Mouse (Mus musculus) intestine, embryonic 15.5 days (tissue): ENCODE results near the gene Fam78a. TPM values are rescaled to one million over a fixed set of nuclear protein-coding genes. Genes with fewer than 3 reads are reported as not detected.

ENCODE experiments used
- ATAC-seq: fragments of 200-750 bp; cut with Nextera tagmentation; 2 replicates; pipeline ENCODE4 v1.8.0; 2017; ENCODE audit warnings: moderate TSS enrichment, moderate library complexity
- H3K27ac ChIP-seq: fragments of 300-500 bp; sonication (generic); 2 replicates; pipeline ENCODE4 v1.5.1; 2015; ENCODE audit warnings: mild to moderate bottlenecking, inconsistent platforms
- H3K27me3 ChIP-seq: fragments of 300-500 bp; sonication (generic); replicated peaks from 2 replicates; pipeline ENCODE4 v1.6.1; 2015; ENCODE audit warnings: inconsistent platforms
- H3K36me3 ChIP-seq: fragments of 300-500 bp; sonication (generic); 2 replicates; pipeline ENCODE4 v1.6.1; 2015; ENCODE audit warnings: inconsistent platforms
- H3K4me1 ChIP-seq: fragments of 300-500 bp; sonication (generic); replicated peaks from 2 replicates; pipeline ENCODE4 v1.6.1; 2015; ENCODE audit warnings: inconsistent platforms
- H3K4me2 ChIP-seq: fragments of 300-500 bp; sonication (generic); replicated peaks from 2 replicates; pipeline ENCODE4 v1.6.1; 2015; ENCODE audit warnings: mild to moderate bottlenecking, inconsistent platforms
- H3K4me3 ChIP-seq: fragments of 300-500 bp; sonication (generic); replicated peaks from 2 replicates; pipeline ENCODE4 v1.5.1; 2015; ENCODE audit warnings: inconsistent platforms
- H3K9ac ChIP-seq: fragments of 300-500 bp; sonication (generic); 2 replicates; pipeline ENCODE4 v1.6.1; 2015; ENCODE audit warnings: inconsistent platforms
- H3K9me3 ChIP-seq: fragments of 300-500 bp; sonication (generic); 2 replicates; pipeline ENCODE4 v1.6.1; 2016; ENCODE audit warnings: inconsistent platforms
- WGBS: fragments of 180-500 bp; shearing (Covaris S2); methylation state at CpG from one replicate; pipeline ENCODE4 v1.1.7; 2015; 5-methylcytosine and 5-hydroxymethylcytosine counted together
- polyA plus RNA-seq: library from polyadenylated mRNA; unstranded; fragments of >200 nt; fragmentation: Nextera tagmentation; extraction: Ambion mirVana; gene quantifications from 2 replicates; pipeline ENCODE4 v1.2.1, GENCODE M21; 2015

Fam78a gene
- polyA plus RNA-seq, 1 experiment from 2014 or later: 2.0 TPM

DNA sequence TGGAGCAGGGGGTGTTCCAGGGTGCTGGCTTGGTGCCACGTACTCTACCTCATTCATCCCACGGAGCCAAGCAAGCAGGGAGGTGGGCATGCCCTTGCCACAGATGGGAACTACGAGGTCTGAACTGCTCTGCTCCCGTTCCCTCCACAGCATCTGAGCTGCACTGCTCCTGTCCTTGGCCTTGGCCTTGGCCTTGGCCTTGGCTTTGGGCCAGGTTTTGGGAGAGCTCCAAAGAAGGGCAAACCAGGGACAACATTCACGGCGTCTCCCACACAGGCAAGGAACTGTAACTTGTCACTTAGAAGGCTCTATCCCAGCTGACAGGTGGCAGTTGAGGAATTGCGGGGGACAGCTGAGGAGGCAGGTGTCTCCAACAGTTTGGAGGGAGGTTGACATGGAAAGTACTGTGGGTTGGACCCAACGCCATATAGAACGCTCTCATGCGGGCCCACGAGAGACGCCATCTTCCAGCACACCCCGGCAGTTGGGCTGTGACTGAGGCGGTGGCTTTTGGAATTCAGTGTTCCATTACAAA lies 5.4 kb downstream of the Fam78a start:
- Histone ChIP-seq H3K27ac (no peak overlapping the region), H3K9me3 (no peaks in the 10 kb centered on the region), H3K9ac (no peak overlapping the region), H3K27me3 (peaks cover 28% of the 10 kb centered on the region), H3K4me1 (peaks cover 19% of the 10 kb centered on the region), H3K4me2 (no peak overlapping the region), H3K4me3 (no peak overlapping the region), H3K36me3 (no peaks in the 10 kb centered on the region)
- 88% methylated on average over 14 of the region's 14 CpGs for WGBS
- ATAC-seq: no peak

DNA sequence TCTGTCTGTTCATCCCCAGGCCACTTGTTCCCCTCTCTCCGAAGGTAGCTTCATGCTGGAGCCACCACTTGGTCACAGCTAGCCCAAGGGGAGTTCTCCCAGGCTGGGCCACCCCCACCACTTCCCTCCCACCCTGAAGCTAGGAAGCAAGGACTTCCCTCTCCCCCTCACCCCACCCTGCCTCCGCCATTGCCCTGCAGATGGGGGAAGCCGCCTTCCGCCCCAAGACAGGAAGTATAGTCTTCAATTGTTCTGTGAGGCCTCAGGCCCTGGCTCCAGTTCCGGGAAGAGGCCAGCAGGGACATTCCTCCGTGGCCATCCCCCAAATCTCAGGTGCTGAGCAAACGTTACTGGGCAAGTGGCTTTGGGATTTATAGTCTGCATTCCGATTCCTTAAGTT lies 6.1 kb downstream of the Fam78a start:
- Histone ChIP-seq H3K4me3 (no peak overlapping the region), H3K36me3 (no peaks in the 10 kb centered on the region), H3K9me3 (no peaks in the 10 kb centered on the region), H3K27me3 (peaks cover 21% of the 10 kb centered on the region), H3K27ac (0 out of 2 replicates have a peak overlapping the region, but pooled peaks have one; percentile 0), H3K9ac (no peak overlapping the region), H3K4me2 (no peak overlapping the region), H3K4me1 (peaks cover 12% of the 10 kb centered on the region)
- WGBS: 46% methylated on average over 8 of the region's 8 CpGs
- no peak for ATAC-seq

DNA sequence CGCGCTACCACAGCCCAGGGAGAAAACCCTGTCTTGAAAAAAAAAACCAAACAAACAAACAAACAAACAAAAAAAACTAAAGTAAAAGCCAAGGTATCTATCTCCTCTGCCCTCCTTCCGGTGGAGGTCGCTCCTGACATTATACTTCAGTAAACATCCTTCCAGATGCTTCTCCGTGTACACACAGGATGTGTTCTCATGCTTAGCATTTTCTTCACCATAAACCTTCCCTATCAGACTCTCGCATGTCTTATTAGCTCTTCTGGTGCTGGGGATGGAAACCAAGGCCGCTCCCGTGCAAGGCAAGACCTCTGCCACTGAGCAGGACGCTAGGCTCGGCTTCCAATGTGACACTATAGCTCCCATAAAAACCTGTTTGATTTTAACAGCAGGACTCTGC lies 6.9 kb downstream of the Fam78a start:
- ATAC-seq: no peak
- Histone ChIP-seq H3K4me3 (no peak overlapping the region), H3K4me1 (peaks cover 4% of the 10 kb centered on the region), H3K27me3 (peaks cover 13% of the 10 kb centered on the region), H3K4me2 (no peak overlapping the region), H3K9me3 (no peaks in the 10 kb centered on the region), H3K36me3 (no peaks in the 10 kb centered on the region), H3K9ac (no peak overlapping the region), H3K27ac (0 out of 2 replicates have a peak overlapping the region, but pooled peaks have one; percentile 2)
- 67% methylated on average over 10 of the region's 10 CpGs for WGBS

DNA sequence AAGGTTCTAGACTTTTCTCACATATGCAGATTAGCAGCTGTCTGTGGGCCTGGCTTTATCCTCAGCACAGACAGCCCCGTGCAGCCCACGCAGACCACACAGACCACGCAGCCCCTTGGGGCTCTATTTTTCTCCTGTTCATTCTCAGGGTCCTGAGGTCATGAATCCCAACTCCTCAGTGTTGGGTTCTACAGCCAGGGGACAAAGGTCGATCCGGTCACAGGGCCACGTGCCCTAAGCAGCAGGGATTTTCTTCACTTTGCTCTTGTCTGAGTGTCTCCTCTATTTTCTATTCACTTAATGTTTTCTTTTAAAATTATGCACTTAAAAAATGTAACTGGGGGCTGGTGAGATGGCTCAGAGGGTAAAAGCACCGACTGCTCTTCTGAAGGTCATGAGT lies 9.3 kb downstream of the Fam78a start:
- Histone ChIP-seq H3K9ac (no peak overlapping the region), H3K4me1 (peaks cover 3% of the 10 kb centered on the region; the same call in 1 of the 2 replicates), H3K9me3 (no peaks in the 10 kb centered on the region), H3K27ac (no peak overlapping the region), H3K27me3 (no peaks in the 10 kb centered on the region), H3K4me3 (no peak overlapping the region), H3K36me3 (no peaks in the 10 kb centered on the region), H3K4me2 (no peak overlapping the region)
- 70% methylated on average over 7 of the region's 7 CpGs for WGBS
- no peak for ATAC-seq

DNA sequence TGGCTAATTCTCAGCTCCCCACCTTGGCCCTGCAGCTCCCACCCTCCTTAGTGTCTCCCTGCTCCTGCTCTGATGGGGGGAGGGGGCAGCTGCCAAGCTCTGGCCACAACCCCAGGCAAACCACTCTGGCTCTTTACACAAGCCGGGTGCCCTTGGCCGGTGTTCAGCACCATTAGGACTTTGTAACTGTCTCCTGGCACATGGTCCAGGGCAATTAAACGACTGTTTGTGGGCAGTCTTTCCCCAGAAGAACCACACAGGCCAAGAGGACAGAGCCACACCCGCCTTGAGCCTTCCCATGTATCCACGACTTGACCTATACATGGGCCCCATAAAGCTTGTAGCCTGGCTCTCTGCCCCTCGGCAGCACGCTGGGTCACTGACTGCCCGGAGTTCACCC lies 10.3 kb downstream of the Fam78a start:
- 49% methylated on average over 8 of the region's 8 CpGs for WGBS
- Histone ChIP-seq H3K9ac (no peak overlapping the region), H3K4me2 (no peak overlapping the region), H3K4me3 (no peak overlapping the region), H3K4me1 (peaks cover 3% of the 10 kb centered on the region; the same call in 1 of the 2 replicates), H3K27me3 (no peaks in the 10 kb centered on the region), H3K36me3 (no peaks in the 10 kb centered on the region), H3K9me3 (no peaks in the 10 kb centered on the region), H3K27ac (no peak overlapping the region)
- ATAC-seq: peak; percentile 72; the same call in 1 of the 2 replicates

DNA sequence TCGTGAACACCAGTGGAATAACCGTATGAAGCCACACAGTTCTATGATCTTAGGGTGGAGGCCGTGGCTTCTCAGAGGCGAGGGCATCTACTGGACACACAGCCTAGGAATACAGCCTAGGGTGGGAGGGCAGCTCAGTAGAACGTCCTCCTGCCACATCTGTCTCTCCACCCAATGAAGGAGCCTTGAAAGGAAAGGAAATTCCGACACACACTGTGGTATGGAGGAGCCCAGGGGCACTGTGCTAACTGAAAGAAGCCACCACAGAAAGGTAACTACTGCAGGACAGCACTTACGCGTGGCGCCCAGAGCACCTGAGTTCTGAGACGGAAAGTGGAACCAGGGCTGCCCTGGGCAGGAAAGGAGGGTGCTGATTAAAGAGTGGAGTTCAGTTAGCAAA lies 13.9 kb downstream of the Fam78a start:
- H3K27me3 ChIP-seq: no peaks in the 10 kb centered on the region
- H3K27ac ChIP-seq: no peak overlapping the region
- ATAC-seq: no peak
- WGBS: 89% methylated on average over 10 of the region's 10 CpGs
- no peak overlapping the region for H3K4me3 ChIP-seq
- H3K4me2 ChIP-seq: no peak overlapping the region
- no peaks in the 10 kb centered on the region for H3K4me1 ChIP-seq
- H3K36me3 ChIP-seq: no peaks in the 10 kb centered on the region
- no peak overlapping the region for H3K9ac ChIP-seq
- H3K9me3 ChIP-seq: no peaks in the 10 kb centered on the region

DNA sequence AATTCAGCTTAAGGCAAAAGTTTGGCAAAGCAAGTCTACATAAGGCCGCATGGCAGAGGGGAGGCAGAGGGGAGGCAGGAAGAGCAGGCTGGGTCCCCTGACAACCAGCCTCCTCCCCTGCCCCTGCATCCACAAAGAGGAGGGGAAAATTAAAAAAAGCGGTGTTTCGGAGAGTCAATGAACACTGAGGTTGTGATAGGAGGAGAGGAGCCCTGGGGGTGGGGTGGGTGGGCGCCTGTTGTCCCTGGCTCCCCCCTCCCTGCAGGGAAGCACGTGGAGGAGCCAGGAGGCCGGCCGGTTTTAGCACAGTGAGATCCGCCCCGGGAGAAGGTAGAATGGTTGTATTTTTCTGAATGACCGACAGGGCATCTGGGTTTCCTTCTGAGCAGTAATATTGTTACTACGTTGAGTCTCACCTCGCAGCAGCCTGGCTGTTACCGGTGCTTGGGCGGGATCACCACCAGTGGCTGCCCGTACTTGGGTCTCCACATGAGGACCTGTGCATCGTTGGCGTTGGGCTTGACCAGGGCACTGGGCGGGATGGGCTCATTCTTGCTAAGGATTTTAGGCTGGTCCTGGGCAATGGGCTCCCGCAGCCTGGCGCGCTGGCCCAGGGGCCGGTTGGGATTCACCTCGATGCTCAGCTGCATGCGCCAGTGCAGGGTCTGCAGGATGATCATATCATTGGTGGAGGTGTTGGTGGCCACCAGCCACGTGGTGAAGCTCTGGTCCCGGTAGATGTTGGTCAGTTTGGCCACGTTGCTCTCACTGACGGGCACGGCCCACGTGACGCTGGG lies 15.6 kb downstream of the Fam78a start:
- Histone ChIP-seq H3K4me3 (no peak overlapping the region), H3K36me3 (no peaks in the 10 kb centered on the region), H3K9ac (no peak overlapping the region), H3K4me1 (no peaks in the 10 kb centered on the region), H3K4me2 (no peak overlapping the region), H3K27ac (no peak overlapping the region), H3K9me3 (no peaks in the 10 kb centered on the region), H3K27me3 (no peaks in the 10 kb centered on the region)
- WGBS: 49% methylated on average over 31 of the region's 31 CpGs
- no peak; the same call in 1 of the 2 replicates for ATAC-seq

DNA sequence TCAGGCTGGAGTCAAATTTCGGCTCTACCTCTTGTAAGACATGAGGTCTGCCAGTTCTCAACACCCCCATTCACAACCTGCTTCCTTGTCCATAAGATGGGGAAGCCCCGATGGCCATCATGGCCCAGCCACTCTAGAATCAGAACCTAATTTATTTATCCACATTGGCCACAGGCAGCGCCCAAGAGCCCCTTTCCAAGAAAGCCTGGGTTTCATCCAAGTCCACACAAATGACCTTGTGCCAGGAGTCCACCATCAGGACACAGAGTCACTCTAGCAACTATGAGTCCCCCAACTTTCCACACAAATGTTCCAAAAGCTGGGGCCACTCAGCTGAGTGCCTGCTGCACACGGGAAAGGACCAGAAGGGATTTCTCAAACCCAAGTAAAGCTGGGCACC lies 18.7 kb downstream of the Fam78a start:
- Histone ChIP-seq H3K27me3 (no peaks in the 10 kb centered on the region), H3K36me3 (no peaks in the 10 kb centered on the region), H3K4me2 (no peak overlapping the region), H3K4me1 (no peaks in the 10 kb centered on the region), H3K9ac (no peak overlapping the region), H3K9me3 (no peaks in the 10 kb centered on the region), H3K4me3 (no peak overlapping the region), H3K27ac (no peak overlapping the region)
- WGBS: 77% methylated on average over 4 of the region's 4 CpGs
- no peak for ATAC-seq

DNA sequence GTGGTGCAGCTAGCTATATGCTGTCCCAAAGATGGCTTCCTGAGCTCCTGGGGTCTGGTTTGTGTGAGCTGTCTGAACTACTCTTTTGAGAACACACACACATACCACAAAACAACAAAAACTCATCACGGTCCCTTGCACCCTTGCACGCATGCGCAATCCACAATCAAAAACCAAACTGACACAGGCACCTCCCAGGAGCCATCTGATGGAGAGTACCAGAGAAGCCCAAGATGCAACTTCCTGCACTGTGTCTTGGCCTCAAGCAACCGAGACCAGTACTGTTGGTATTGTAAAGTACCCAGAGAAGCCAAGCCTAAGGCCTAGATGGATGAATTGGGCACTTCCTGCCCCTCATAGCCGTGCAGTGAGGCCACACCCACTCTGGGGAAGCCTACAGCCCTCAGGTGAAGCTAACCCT lies 19.3 kb downstream of the Fam78a start:
- Histone ChIP-seq H3K9me3 (no peaks in the 10 kb centered on the region), H3K4me2 (no peak overlapping the region), H3K4me1 (no peaks in the 10 kb centered on the region), H3K36me3 (no peaks in the 10 kb centered on the region), H3K27me3 (no peaks in the 10 kb centered on the region), H3K4me3 (no peak overlapping the region), H3K9ac (no peak overlapping the region), H3K27ac (no peak overlapping the region)
- WGBS: 69% methylated on average over 5 of the region's 5 CpGs
- ATAC-seq: no peak

DNA sequence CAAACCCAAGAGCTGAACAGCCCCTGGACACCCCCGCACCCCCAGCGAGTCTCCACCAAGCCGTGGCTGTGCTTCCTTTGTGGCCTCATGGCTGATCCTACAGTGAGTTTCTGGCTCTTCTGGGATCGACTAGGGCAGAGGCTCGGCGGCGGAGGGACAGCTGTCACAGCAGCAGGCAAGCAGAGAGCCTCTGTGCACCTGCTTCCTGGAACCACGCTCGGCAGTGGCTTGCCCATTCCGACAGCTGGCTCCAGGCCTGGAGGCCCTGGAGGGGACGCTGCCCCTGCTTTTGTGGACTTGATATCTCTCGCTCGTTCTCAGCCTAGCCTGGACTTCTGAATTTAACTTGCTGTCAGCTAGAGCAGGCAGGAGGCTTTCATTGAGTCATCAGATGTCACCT lies 19.7 kb downstream of the Fam78a start:
- Histone ChIP-seq H3K4me2 (no peak overlapping the region), H3K9ac (no peak overlapping the region), H3K36me3 (no peaks in the 10 kb centered on the region), H3K4me3 (no peak overlapping the region), H3K9me3 (no peaks in the 10 kb centered on the region), H3K27ac (no peak overlapping the region), H3K4me1 (no peaks in the 10 kb centered on the region), H3K27me3 (no peaks in the 10 kb centered on the region)
- ATAC-seq: no peak
- 67% methylated on average over 13 of the region's 13 CpGs for WGBS

DNA sequence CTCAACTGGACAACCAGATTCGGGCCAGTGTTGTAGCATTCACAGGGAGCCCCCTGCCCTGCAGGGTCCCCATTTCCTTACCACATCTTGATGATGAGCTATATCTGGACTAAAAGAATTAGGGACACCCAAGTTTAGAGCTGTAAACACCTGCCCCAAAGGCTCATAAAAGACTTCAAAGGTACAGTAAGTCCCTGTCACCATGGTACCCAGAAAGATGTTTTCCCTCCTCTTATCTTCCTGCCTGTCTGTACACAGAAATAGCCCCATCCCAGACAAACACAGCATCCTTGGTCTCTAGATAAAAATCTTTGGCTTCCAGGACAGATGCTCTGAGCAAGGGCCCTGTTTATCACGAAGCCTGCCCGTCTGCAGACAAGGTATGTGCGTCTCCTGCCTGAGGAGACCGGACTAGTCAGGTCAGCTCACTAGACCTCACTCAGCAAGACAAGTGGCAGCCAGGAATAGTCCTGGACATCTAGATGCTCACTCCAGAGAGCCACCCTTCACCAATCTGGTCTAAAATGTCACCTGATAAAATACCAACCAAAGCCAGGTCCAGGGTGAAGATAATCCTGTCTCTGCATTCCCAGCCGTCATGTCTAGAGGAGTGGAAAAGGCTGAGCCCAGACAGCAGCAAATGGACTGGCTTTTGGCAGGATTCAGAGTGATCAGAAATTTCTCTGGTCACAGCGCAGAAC lies 21.1 kb downstream of the Fam78a start:
- Histone ChIP-seq H3K9me3 (no peaks in the 10 kb centered on the region), H3K9ac (no peak overlapping the region), H3K27ac (no peak overlapping the region), H3K36me3 (no peaks in the 10 kb centered on the region), H3K27me3 (no peaks in the 10 kb centered on the region), H3K4me3 (no peak overlapping the region), H3K4me2 (no peak overlapping the region), H3K4me1 (no peaks in the 10 kb centered on the region)
- 70% methylated on average over 7 of the region's 7 CpGs for WGBS
- ATAC-seq: no peak

DNA sequence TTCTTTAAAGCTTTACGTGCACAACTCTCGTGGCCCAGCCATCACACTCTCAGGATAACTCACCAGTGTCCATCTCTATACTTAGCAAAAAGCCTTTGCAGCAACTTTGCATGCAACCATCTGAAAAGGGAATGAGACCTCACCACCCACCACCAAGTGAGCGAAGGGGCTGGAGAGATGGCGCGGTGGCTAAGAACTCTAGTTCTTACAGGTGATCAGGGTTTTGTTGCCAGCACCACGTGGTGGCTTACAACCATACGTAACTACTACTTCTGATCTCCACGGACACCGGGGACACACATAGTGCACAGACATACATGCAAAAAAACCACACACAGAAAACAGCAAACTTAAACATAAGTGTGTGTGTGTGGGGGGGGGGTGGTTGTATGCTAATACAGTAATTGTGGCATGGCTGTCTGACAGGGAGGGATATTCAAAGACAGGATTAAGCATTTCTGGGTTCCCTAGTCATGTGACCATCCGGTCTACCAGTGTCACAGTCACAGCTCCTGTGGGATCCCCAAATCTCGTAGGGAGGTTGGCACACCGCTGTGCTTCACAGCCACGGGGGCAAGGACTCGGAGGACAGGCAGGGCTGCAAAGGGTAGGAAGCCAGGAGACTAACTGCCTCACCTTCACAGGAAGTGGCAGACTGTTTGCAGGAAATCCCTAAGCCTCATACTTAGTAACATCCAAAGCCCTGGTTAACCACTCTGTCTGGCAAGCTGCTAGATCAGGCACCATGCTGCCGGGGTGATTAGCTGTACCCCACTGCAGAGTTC lies 21.8 kb downstream of the Fam78a start:
- Histone ChIP-seq H3K27me3 (no peaks in the 10 kb centered on the region), H3K4me2 (no peak overlapping the region), H3K9me3 (no peaks in the 10 kb centered on the region), H3K36me3 (no peaks in the 10 kb centered on the region), H3K27ac (no peak overlapping the region), H3K9ac (no peak overlapping the region), H3K4me1 (no peaks in the 10 kb centered on the region), H3K4me3 (no peak overlapping the region)
- no peak for ATAC-seq
- WGBS: 86% methylated on average over 15 of the region's 15 CpGs
